Mouse (Mus musculus) heart, embryonic 12.5 days (tissue): ENCODE data around the gene Sox8. TPM values are rescaled to one million over a fixed set of nuclear protein-coding genes. Genes with fewer than 3 reads are reported as not detected.

ENCODE experiments used
- ATAC-seq: fragments of 200-750 bp; cut with Nextera tagmentation; 2 replicates; pipeline ENCODE4 v1.8.0; 2017; ENCODE audit warnings: moderate TSS enrichment, moderate library complexity; ENCODE audit not compliant: insufficient number of reproducible peaks, low FRiP score
- H3K27ac ChIP-seq: fragments of 300-500 bp; sonication (generic); 2 replicates; pipeline ENCODE4 v1.5.1; 2016; ENCODE audit warnings: mild to moderate bottlenecking, moderate library complexity; ENCODE audit not compliant: poor library complexity, severe bottlenecking
- H3K27me3 ChIP-seq: fragments of 300-500 bp; sonication (generic); replicated peaks from 2 replicates; pipeline ENCODE4 v1.6.1; 2016; ENCODE audit warnings: mild to moderate bottlenecking, moderate library complexity
- H3K36me3 ChIP-seq: fragments of 300-500 bp; sonication (generic); 2 replicates; pipeline ENCODE4 v1.6.1; 2016; ENCODE audit warnings: mild to moderate bottlenecking, moderate library complexity
- H3K4me1 ChIP-seq: fragments of 300-500 bp; sonication (generic); replicated peaks from 2 replicates; pipeline ENCODE4 v1.6.1; 2016; ENCODE audit warnings: mild to moderate bottlenecking
- H3K4me2 ChIP-seq: fragments of 300-500 bp; sonication (generic); 2 replicates; pipeline ENCODE4 v1.6.1; 2016; ENCODE audit warnings: mild to moderate bottlenecking, moderate library complexity
- H3K4me3 ChIP-seq: fragments of 300-500 bp; sonication (generic); 2 replicates; pipeline ENCODE4 v1.5.1; 2016; ENCODE audit warnings: mild to moderate bottlenecking
- H3K9ac ChIP-seq: fragments of 300-500 bp; sonication (generic); 2 replicates; pipeline ENCODE4 v1.6.1; 2016; ENCODE audit warnings: mild to moderate bottlenecking, moderate library complexity
- H3K9me3 ChIP-seq: fragments of 300-500 bp; sonication (generic); replicated peaks from 2 replicates; pipeline ENCODE4 v1.6.1; 2016; ENCODE audit warnings: mild to moderate bottlenecking, moderate library complexity
- WGBS: fragments of 180-500 bp; shearing (Covaris S2); methylation state at CpG from one replicate; pipeline ENCODE4 v1.1.7; 2016; 5-methylcytosine and 5-hydroxymethylcytosine counted together
- polyA plus RNA-seq: library from polyadenylated mRNA; unstranded; fragments of >200 nt; fragmentation: Nextera tagmentation; extraction: Ambion mirVana; gene quantifications from 2 replicates; pipeline ENCODE4 v1.2.1, GENCODE M21; 2016

Sox8 gene
- polyA plus RNA-seq, 1 experiment from 2014 or later: 1.9 TPM

- H3K36me3 ChIP-seq: no peaks in the 10 kb centered on the region
- H3K4me3 ChIP-seq: peak overlapping the region; percentile 36
- H3K27me3 ChIP-seq: peaks cover 5% of the 10 kb centered on the region; the same call in 1 of the 2 replicates
- peak overlapping the region; percentile 59 for H3K9ac ChIP-seq
- H3K4me2 ChIP-seq: peak overlapping the region; percentile 82
- ATAC-seq: 0 out of 2 replicates have a peak, but pooled peaks have one; percentile 30
- H3K27ac ChIP-seq: peak overlapping the region; percentile 32; the same call in 1 of the 2 replicates
- no peaks in the 10 kb centered on the region for H3K9me3 ChIP-seq
- H3K4me1 ChIP-seq: peaks cover 36% of the 10 kb centered on the region
- 8% methylated on average over 29 of the region's 29 CpGs for WGBS
Observed at GRCm38 (mm10) chr17:25555666-25556629, 14.5 kb downstream of the Sox8 start.

- peaks cover 28% of the 10 kb centered on the region for H3K4me1 ChIP-seq
- 50% methylated on average over 3 of the region's 3 CpGs for WGBS
- H3K4me2 ChIP-seq: no peak overlapping the region
- peak; percentile 46; the same call in 1 of the 2 replicates for ATAC-seq
- peak overlapping the region; percentile 32; the same call in 1 of the 2 replicates for H3K27ac ChIP-seq
- H3K9ac ChIP-seq: 0 out of 2 replicates have a peak overlapping the region, but pooled peaks have one; percentile 32
- H3K9me3 ChIP-seq: no peaks in the 10 kb centered on the region
- H3K4me3 ChIP-seq: no peak overlapping the region
- H3K27me3 ChIP-seq: peaks cover 5% of the 10 kb centered on the region; the same call in 1 of the 2 replicates
- H3K36me3 ChIP-seq: no peaks in the 10 kb centered on the region
Observed at GRCm38 (mm10) chr17:25555159-25555558, 15.3 kb downstream of the Sox8 start.

GRCm38 (mm10) chr17:25551313-25551712, 19.2 kb downstream of the Sox8 start:
- H3K27ac ChIP-seq: no peak overlapping the region
- H3K4me2 ChIP-seq: no peak overlapping the region
- WGBS: 80% methylated on average over 11 of the region's 11 CpGs

GRCm38 (mm10) chr17:25550020-25550419, 20.5 kb downstream of the Sox8 start:
- 86% methylated on average over 5 of the region's 5 CpGs for WGBS
- H3K27me3 ChIP-seq: 0 out of 2 replicates have a peak, but pooled peaks cover 7% of the 10 kb centered on the region
- H3K4me3 ChIP-seq: no peak overlapping the region
- H3K36me3 ChIP-seq: no peaks in the 10 kb centered on the region
- no peak for ATAC-seq
- H3K4me1 ChIP-seq: peaks cover 2% of the 10 kb centered on the region
- no peak overlapping the region for H3K27ac ChIP-seq
- H3K9me3 ChIP-seq: no peaks in the 10 kb centered on the region
- H3K9ac ChIP-seq: no peak overlapping the region
- H3K4me2 ChIP-seq: no peak overlapping the region

More at GRCm38 (mm10) chr17:25551313-25551712, 19.2 kb downstream of the Sox8 start:
- Histone ChIP-seq H3K27me3 (0 out of 2 replicates have a peak, but pooled peaks cover 7% of the 10 kb centered on the region), H3K4me1 (peaks cover 15% of the 10 kb centered on the region), H3K4me3 (no peak overlapping the region), H3K36me3 (no peaks in the 10 kb centered on the region), H3K9me3 (no peaks in the 10 kb centered on the region), H3K9ac (no peak overlapping the region)
- no peak for ATAC-seq

- Histone ChIP-seq H3K9ac (no peak overlapping the region), H3K27me3 (0 out of 2 replicates have a peak, but pooled peaks cover 7% of the 10 kb centered on the region), H3K27ac (no peak overlapping the region), H3K9me3 (no peaks in the 10 kb centered on the region), H3K4me3 (no peak overlapping the region), H3K4me2 (no peak overlapping the region), H3K4me1 (no peaks in the 10 kb centered on the region), H3K36me3 (no peaks in the 10 kb centered on the region)
- no peak for ATAC-seq
- 42% methylated on average over 3 of the region's 3 CpGs for WGBS
Observed at GRCm38 (mm10) chr17:25547026-25547425, 23.5 kb downstream of the Sox8 start.

GRCm38 (mm10) chr17:25541768-25542167, 28.7 kb downstream of the Sox8 start:
- no peak overlapping the region for H3K27ac ChIP-seq
- ATAC-seq: no peak
- H3K4me2 ChIP-seq: no peak overlapping the region
- H3K9ac ChIP-seq: no peak overlapping the region
- no peaks in the 10 kb centered on the region for H3K9me3 ChIP-seq
- 81% methylated on average over 4 of the region's 4 CpGs for WGBS
- 0 out of 2 replicates have a peak, but pooled peaks cover 3% of the 10 kb centered on the region for H3K27me3 ChIP-seq
- H3K4me3 ChIP-seq: no peak overlapping the region
- H3K4me1 ChIP-seq: peaks cover 27% of the 10 kb centered on the region
- no peaks in the 10 kb centered on the region for H3K36me3 ChIP-seq

- H3K4me1 ChIP-seq: peaks cover 27% of the 10 kb centered on the region
- H3K27ac ChIP-seq: no peak overlapping the region
- no peak overlapping the region for H3K4me3 ChIP-seq
- H3K9me3 ChIP-seq: no peaks in the 10 kb centered on the region
- ATAC-seq: no peak
- no peaks in the 10 kb centered on the region for H3K36me3 ChIP-seq
- H3K4me2 ChIP-seq: no peak overlapping the region
- 0 out of 2 replicates have a peak, but pooled peaks cover 3% of the 10 kb centered on the region for H3K27me3 ChIP-seq
- H3K9ac ChIP-seq: no peak overlapping the region
- WGBS: 62% methylated on average over 5 of the region's 5 CpGs
Observed at GRCm38 (mm10) chr17:25540731-25541130, 29.8 kb downstream of the Sox8 start.

- peak overlapping the region; percentile 53 for H3K9ac ChIP-seq
Observed at GRCm38 (mm10) chr17:25538945-25539875, 31.3 kb downstream of the Sox8 start.

GRCm38 (mm10) chr17:25530357-25531022, 40.0 kb downstream of the Sox8 start:
- 61% methylated on average over 8 of the region's 8 CpGs for WGBS
- H3K27ac ChIP-seq: no peak overlapping the region
- no peak overlapping the region for H3K4me2 ChIP-seq
- H3K9ac ChIP-seq: no peak overlapping the region
- no peaks in the 10 kb centered on the region for H3K36me3 ChIP-seq
- H3K4me3 ChIP-seq: no peak overlapping the region
- no peak for ATAC-seq
- no peaks in the 10 kb centered on the region for H3K27me3 ChIP-seq
- 0 out of 2 replicates have a peak, but pooled peaks cover 5% of the 10 kb centered on the region for H3K4me1 ChIP-seq
- no peaks in the 10 kb centered on the region for H3K9me3 ChIP-seq

More at GRCm38 (mm10) chr17:25538945-25539875, 31.3 kb downstream of the Sox8 start:
- H3K9me3 ChIP-seq: no peaks in the 10 kb centered on the region
- H3K36me3 ChIP-seq: no peaks in the 10 kb centered on the region
- 0 out of 2 replicates have a peak overlapping the region, but pooled peaks have one; percentile 11 for H3K4me3 ChIP-seq
- WGBS: 24% methylated on average over 27 of the region's 27 CpGs
- peak overlapping the region; percentile 72 for H3K27ac ChIP-seq
- ATAC-seq: peak; percentile 44; the same call in 1 of the 2 replicates
- peaks cover 27% of the 10 kb centered on the region for H3K4me1 ChIP-seq
- H3K27me3 ChIP-seq: 0 out of 2 replicates have a peak, but pooled peaks cover 3% of the 10 kb centered on the region
- peak overlapping the region; percentile 63 for H3K4me2 ChIP-seq

- Histone ChIP-seq H3K4me2 (no peak overlapping the region), H3K27ac (no peak overlapping the region), H3K27me3 (peaks cover 25% of the 10 kb centered on the region), H3K9ac (no peak overlapping the region), H3K4me1 (0 out of 2 replicates have a peak, but pooled peaks cover 5% of the 10 kb centered on the region), H3K36me3 (no peaks in the 10 kb centered on the region), H3K4me3 (no peak overlapping the region), H3K9me3 (no peaks in the 10 kb centered on the region)
- 79% methylated on average over 12 of the region's 12 CpGs for WGBS
- no peak for ATAC-seq
Observed at GRCm38 (mm10) chr17:25522080-25522479, 48.4 kb downstream of the Sox8 start.
